Mouse (Mus musculus) midbrain, embryonic 14.5 days (tissue): ENCODE measurements around the gene Tmem150b. TPM values are rescaled to one million over a fixed set of nuclear protein-coding genes. Genes with fewer than 3 reads are reported as not detected.

Experiments used
- ATAC-seq: fragments of 200-750 bp; cut with Nextera tagmentation; 2 replicates; pipeline ENCODE4 v1.8.0; 2017; ENCODE audit warnings: moderate number of reproducible peaks, moderate library complexity; ENCODE audit not compliant: low FRiP score, low TSS enrichment
- DNase-seq: peaks from one replicate; pipeline ENCODE4 v3.0.0-alpha.2; 2015
- H3K27ac ChIP-seq: fragments of 300-500 bp; sonication (generic); replicated peaks from 2 replicates; pipeline ENCODE4 v1.5.1; 2014; ENCODE audit warnings: mild to moderate bottlenecking, low read depth, low read length, moderate library complexity
- H3K27me3 ChIP-seq: fragments of 300-500 bp; sonication (generic); 2 replicates; pipeline ENCODE4 v1.6.1; 2014; ENCODE audit warnings: low read length, control low read depth, mixed read lengths; ENCODE audit not compliant: control insufficient read depth, insufficient read depth
- H3K36me3 ChIP-seq: fragments of 300-500 bp; sonication (generic); 2 replicates; pipeline ENCODE4 v1.6.1; 2014; ENCODE audit warnings: low read length, control low read depth; ENCODE audit not compliant: control insufficient read depth, insufficient read depth
- H3K4me1 ChIP-seq: fragments of 300-500 bp; sonication (generic); 2 replicates; pipeline ENCODE4 v1.6.1; 2014; ENCODE audit warnings: mild to moderate bottlenecking, antibody characterized with exemption, low read length, control low read depth; ENCODE audit not compliant: control insufficient read depth, insufficient read depth
- H3K4me2 ChIP-seq: fragments of 300-500 bp; sonication (generic); 2 replicates; pipeline ENCODE4 v1.6.1; 2014; ENCODE audit warnings: mild to moderate bottlenecking, low read length, moderate library complexity
- H3K4me3 ChIP-seq: fragments of 300-500 bp; sonication (generic); replicated peaks from 2 replicates; pipeline ENCODE4 v1.5.1; 2014; ENCODE audit warnings: low read depth, low read length
- H3K9ac ChIP-seq: fragments of 300-500 bp; sonication (generic); replicated peaks from 2 replicates; pipeline ENCODE4 v1.6.1; 2014; ENCODE audit warnings: mild to moderate bottlenecking, low read length, moderate library complexity
- H3K9me3 ChIP-seq: fragments of 300-500 bp; sonication (generic); 2 replicates; pipeline ENCODE4 v1.6.1; 2016; ENCODE audit warnings: low read length, control low read depth, mixed read lengths; ENCODE audit not compliant: control insufficient read depth
- WGBS: fragments of 180-500 bp; shearing (Covaris S2); extraction: QIAGEN DNeasy Blood & Tissue Kit; methylation state at CpG from one replicate; pipeline ENCODE4 v1.1.7; 2014; 5-methylcytosine and 5-hydroxymethylcytosine counted together
- polyA plus RNA-seq: library from polyadenylated mRNA; unstranded; fragments of >200 nt; fragmentation: Nextera tagmentation; extraction: Ambion mirVana; gene quantifications from 2 replicates; pipeline ENCODE4 v1.2.1, GENCODE M21; 2014

The Tmem150b gene
- polyA plus RNA-seq, 1 experiment from 2014 or later: 0.12 TPM

DNA sequence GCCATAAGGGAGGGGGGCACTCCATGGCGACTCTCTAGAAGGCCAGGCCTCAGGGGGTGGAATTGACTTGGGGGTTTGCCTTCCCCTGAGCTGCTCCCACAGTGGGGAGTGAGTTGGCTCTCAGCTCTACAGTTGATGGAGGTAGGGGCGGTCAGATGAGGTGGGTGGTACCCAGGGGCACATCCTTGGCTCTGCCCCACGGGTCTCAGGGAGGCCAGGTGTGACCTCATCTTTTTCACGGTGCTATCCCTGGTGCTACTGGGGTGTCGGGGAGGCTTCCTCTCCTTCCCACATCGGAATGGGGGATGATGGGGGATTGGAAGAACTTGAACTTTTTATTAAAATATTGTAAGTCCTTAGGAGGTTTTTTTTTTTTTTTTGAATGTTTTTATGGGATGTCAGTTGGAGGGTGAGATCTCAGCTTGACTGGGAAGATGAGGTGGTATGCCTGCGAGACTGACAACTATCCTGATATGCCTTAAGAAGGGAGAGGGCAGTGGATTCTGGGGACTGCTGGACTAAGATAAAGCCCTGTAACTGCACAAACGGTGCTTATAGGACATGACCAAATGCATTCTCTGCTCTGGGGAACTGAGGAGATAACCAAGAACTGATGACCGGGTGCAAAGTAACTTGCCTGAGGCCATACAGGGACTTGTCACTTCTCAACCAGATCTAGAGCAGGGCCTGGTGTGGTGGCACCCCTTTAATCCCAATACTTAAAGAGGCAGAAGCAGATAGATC is 22.3 kb upstream of the Tmem150b start:
- Histone ChIP-seq H3K4me1 (peaks cover 13% of the 10 kb centered on the region), H3K4me2 (no peak overlapping the region), H3K4me3 (no peak overlapping the region), H3K27me3 (no peaks in the 10 kb centered on the region), H3K36me3 (peaks cover 38% of the 10 kb centered on the region), H3K9me3 (no peaks in the 10 kb centered on the region), H3K27ac (no peak overlapping the region), H3K9ac (no peak overlapping the region)
- ATAC-seq: no peak
- DNase-seq: no peak
- WGBS: 78% methylated on average over 9 of the region's 9 CpGs

DNA sequence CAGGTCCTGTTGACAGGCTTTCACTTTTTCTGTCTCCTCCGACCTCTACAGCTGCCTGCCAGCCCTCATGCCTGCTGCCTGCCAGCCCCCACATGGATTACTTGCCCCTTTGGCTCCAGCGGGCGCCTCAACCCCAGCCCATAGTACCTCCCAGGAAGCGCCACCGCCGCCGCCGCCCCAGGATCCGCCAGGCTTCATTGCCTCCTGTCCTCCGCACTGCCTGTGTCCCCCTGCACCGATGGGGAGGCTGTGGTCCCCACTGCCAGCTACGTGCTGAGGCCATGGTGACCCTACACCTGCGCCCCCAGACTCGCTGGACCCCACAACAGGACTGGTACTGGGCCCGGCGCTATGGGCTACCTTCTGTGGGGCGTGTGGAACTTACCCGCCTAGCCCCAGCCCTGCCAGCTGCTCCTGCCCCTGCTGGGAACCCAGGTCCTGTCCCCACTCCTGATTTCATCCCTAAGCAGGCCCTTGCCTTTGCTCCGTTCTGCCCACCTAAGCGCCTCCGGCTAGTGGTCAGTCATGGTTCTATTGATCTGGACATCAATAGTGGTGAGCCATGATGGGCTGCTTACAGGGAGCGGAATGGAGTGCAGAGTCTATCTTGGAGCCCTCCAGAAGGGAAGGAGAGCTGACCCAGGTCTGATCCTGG is 21.4 kb upstream of the Tmem150b start:
- 82% methylated on average over 22 of the region's 22 CpGs for WGBS
- ATAC-seq: no peak
- Histone ChIP-seq H3K4me1 (peaks cover 13% of the 10 kb centered on the region), H3K9ac (no peak overlapping the region), H3K36me3 (peaks cover 38% of the 10 kb centered on the region), H3K27me3 (no peaks in the 10 kb centered on the region), H3K9me3 (no peaks in the 10 kb centered on the region), H3K4me3 (no peak overlapping the region), H3K4me2 (no peak overlapping the region), H3K27ac (no peak overlapping the region)
- no peak for DNase-seq

DNA sequence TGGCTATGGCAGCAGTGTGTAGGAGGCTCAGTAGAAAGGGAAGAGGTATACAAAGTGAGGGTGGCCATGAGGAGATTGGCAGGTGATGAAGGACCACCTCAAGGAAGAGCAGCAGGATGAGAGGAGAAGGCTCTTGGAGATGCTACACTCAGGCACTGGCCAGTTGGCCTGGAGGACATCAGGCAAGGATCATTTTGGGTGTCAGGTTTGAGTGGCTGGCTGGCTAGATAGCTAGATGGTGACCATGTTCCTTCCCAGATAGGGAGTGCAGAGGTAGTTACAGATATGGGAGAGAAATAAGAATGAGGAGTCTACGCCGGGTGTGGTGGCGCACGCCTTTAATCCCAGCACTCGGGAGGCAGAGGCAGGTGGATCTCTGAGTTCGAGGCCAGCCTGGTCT is 19.8 kb upstream of the Tmem150b start:
- Histone ChIP-seq H3K4me2 (no peak overlapping the region), H3K4me3 (no peak overlapping the region), H3K27ac (no peak overlapping the region), H3K9ac (no peak overlapping the region), H3K36me3 (peaks cover 38% of the 10 kb centered on the region), H3K27me3 (no peaks in the 10 kb centered on the region), H3K4me1 (peaks cover 19% of the 10 kb centered on the region), H3K9me3 (no peaks in the 10 kb centered on the region)
- DNase-seq: no peak
- no peak for ATAC-seq
- WGBS: over 99% methylated on average over 5 of the region's 6 CpGs

DNA sequence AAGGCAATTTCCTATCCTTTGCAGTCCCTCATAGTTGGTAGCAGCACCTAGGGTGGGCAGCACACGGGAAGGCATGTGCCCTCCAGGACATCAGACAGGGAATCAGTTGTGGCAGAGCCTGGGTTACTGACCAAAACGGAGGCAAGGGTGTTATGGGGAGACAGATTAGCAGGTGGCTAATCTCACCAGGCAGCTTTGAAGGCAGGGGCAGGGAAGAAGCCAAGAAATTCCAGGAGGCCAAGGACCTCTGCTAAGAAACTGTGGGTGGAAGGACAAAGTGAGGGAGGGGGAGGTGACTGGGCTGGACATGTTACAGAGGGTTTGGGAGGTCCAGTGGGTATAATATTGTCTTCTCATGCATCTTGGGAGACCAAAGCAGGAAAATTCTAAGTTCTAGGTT is 18.3 kb upstream of the Tmem150b start:
- ATAC-seq: no peak
- H3K4me3 ChIP-seq: no peak overlapping the region
- H3K9me3 ChIP-seq: no peaks in the 10 kb centered on the region
- no peak overlapping the region for H3K27ac ChIP-seq
- no peaks in the 10 kb centered on the region for H3K27me3 ChIP-seq
- no peak overlapping the region for H3K4me2 ChIP-seq
- H3K9ac ChIP-seq: 0 out of 2 replicates have a peak overlapping the region, but pooled peaks have one; percentile 20
- H3K4me1 ChIP-seq: peaks cover 28% of the 10 kb centered on the region
- no peak for DNase-seq
- peaks cover 34% of the 10 kb centered on the region for H3K36me3 ChIP-seq
- WGBS: 62% methylated on average over 2 of the region's 2 CpGs

DNA sequence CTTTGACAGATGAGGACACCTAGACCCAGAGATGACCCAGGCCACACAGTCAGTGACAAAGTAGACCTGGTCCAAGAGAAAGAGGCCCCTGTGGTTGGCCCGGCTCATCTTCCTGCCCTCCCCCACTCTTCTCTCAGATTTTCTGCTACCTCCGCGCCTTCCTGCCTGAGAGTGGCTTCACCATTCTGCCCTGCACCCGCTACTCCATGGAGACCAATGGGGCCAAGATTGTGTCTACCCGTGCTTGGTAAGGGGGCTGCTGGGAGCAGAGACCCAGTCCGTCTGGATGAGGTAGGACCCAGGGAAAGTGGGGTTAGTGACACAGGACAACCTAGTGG is 17.4 kb upstream of the Tmem150b start:
- H3K4me2 ChIP-seq: peak overlapping the region; percentile 72
- H3K4me1 ChIP-seq: peaks cover 29% of the 10 kb centered on the region
- 87% methylated on average over 6 of the region's 6 CpGs for WGBS

DNA sequence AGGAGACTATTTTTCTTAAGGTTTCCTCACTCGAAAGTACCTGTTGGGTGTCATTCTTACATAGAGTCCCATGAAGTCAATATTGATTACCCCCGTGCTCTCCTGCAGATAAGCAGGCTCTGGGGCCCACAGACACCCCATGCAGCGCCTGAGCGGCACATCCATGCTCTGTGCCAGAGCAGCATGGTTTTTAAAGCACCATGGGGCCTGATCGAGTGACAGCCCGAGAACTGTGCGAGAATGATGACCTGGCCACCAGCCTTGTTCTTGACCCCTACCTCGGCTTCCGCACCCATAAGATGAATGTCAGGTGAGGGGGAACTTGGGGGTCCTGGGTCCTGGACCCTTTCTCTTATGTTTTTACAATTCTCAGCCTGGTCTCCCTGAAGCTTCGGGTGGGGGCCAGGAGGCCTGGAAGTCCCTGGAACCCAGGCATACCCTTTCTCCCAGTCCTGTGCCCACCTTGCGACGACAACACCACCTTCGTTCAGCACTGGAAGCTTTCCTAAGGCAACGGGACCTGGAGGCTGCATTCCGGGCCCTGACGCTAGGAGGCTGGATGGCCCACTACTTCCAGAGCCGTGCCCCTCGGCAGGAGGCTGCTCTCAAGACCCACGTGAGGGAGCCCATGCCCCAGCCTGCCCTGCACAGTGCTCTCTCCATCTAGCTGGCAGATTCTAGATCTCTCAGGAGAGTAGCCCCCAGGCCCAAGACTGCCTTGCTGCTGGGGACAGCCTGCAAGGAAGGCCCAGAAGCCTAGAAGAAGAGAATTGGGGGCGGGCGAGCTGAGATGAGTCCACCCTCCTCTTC is 16.8 kb upstream of the Tmem150b start:
- Histone ChIP-seq H3K4me3 (peak overlapping the region; percentile 66), H3K9me3 (no peaks in the 10 kb centered on the region), H3K36me3 (peaks cover 28% of the 10 kb centered on the region), H3K9ac (peak overlapping the region; percentile 84; the same call in 1 of the 2 replicates), H3K4me2 (peak overlapping the region; percentile 72), H3K27ac (0 out of 2 replicates have a peak overlapping the region, but pooled peaks have one; percentile 37), H3K27me3 (no peaks in the 10 kb centered on the region), H3K4me1 (peaks cover 29% of the 10 kb centered on the region)
- ATAC-seq: no peak
- 84% methylated on average over 21 of the region's 21 CpGs for WGBS
- no peak for DNase-seq

More for the DNA sequence above, 17.4 kb upstream of the Tmem150b start:
- no peaks in the 10 kb centered on the region for H3K27me3 ChIP-seq
- no peak overlapping the region for H3K4me3 ChIP-seq
- H3K27ac ChIP-seq: no peak overlapping the region
- DNase-seq (no peak), ATAC-seq (no peak)
- H3K9me3 ChIP-seq: no peaks in the 10 kb centered on the region
- no peak overlapping the region for H3K9ac ChIP-seq
- peaks cover 34% of the 10 kb centered on the region for H3K36me3 ChIP-seq

DNA sequence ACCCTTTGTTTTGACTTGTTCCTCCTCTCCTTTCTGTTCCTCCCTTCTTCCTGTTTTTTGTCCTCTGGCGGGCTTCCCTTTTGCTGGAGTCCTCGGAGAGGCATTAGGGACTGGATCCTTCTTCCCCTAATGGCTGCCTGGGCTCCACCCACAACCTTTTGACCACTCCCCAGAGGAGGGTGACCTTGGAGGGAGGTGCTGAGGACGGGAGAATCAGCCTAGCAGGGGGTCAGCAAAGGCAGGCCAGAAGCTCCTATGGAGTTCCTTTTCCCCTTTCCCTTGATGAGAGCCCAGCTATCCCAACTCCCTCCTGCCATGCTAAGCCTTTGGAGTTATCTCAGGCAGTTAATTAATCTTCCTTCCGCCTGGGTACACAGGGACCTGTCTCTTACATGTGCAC is 16.1 kb upstream of the Tmem150b start:
- ATAC-seq (no peak), DNase-seq (peak; percentile 37)
- no peaks in the 10 kb centered on the region for H3K27me3 ChIP-seq
- peaks cover 21% of the 10 kb centered on the region for H3K36me3 ChIP-seq
- peaks cover 29% of the 10 kb centered on the region for H3K4me1 ChIP-seq
- peak overlapping the region; percentile 84 for H3K9ac ChIP-seq
- 5% methylated on average over 4 of the region's 4 CpGs for WGBS
- H3K4me2 ChIP-seq: peak overlapping the region; percentile 72
- H3K27ac ChIP-seq: peak overlapping the region; percentile 92
- peak overlapping the region; percentile 66 for H3K4me3 ChIP-seq
- no peaks in the 10 kb centered on the region for H3K9me3 ChIP-seq

DNA sequence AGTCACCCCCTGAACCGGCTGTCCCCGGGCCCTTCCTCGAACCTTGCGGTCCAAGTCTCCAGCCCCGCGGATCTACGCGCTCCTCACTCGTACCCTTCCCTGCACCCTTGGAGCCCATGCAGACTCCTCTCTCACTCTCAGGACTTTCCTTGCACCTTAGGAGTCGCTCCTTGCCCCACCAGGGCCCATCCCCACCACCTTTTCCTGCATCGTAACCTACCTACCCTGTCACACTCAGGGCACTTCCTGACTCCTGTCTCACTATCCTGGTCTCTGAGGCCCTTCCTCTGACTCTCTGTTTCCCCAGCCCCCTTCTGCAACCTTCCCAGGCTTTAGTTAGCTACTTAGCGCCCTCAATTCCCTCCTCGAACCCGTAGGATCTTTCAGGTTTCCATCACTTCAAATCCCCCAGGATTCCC is 15.3 kb upstream of the Tmem150b start:
- peak; percentile 41 for ATAC-seq
- no peaks in the 10 kb centered on the region for H3K9me3 ChIP-seq
- peak overlapping the region; percentile 66 for H3K4me3 ChIP-seq
- WGBS: 0% methylated on average over 14 of the region's 14 CpGs
- DNase-seq: peak; percentile 48
- H3K9ac ChIP-seq: peak overlapping the region; percentile 84
- H3K27me3 ChIP-seq: no peaks in the 10 kb centered on the region
- H3K4me2 ChIP-seq: peak overlapping the region; percentile 72
- peak overlapping the region; percentile 92 for H3K27ac ChIP-seq
- H3K4me1 ChIP-seq: peaks cover 29% of the 10 kb centered on the region
- H3K36me3 ChIP-seq: peaks cover 15% of the 10 kb centered on the region; the same call in 1 of the 2 replicates
